Mouse (Mus musculus) liver, embryonic 14.5 days (tissue): Measurements from ENCODE around the gene Ugt1a7c. TPM values are rescaled to one million over a fixed set of nuclear protein-coding genes. Genes with fewer than 3 reads are reported as not detected.
A peak's percentile ranks its signal among the peaks of the same experiment; 100 is the strongest.

Experiments used
- ATAC-seq: fragments of 200-750 bp; cut with Nextera tagmentation; 2 replicates; pipeline ENCODE4 v1.8.0; 2017; ENCODE audit warnings: moderate number of reproducible peaks, mild to moderate bottlenecking, moderate library complexity; ENCODE audit not compliant: insufficient read depth
- DNase-seq, 3 experiments: peaks; one replicate each; pipeline ENCODE4 v3.0.0-alpha.2; 2012 to 2013; ENCODE audit warnings: low read depth in 3 of 3, low spot score in 3 of 3
- H3K27ac ChIP-seq: fragments of 300-500 bp; sonication (generic); 2 replicates; pipeline ENCODE4 v1.5.1; 2014; ENCODE audit warnings: moderate library complexity, mild to moderate bottlenecking, control low read depth, inconsistent platforms
- H3K27me3 ChIP-seq: fragments of 300-500 bp; sonication (generic); 2 replicates; pipeline ENCODE4 v1.6.1; 2014; ENCODE audit warnings: mild to moderate bottlenecking, low read length, moderate library complexity; ENCODE audit not compliant: control insufficient read depth, insufficient read depth
- H3K36me3 ChIP-seq: fragments of 300-500 bp; sonication (generic); replicated peaks from 2 replicates; pipeline ENCODE4 v1.6.1; 2014; ENCODE audit warnings: low read depth; ENCODE audit not compliant: control insufficient read depth, insufficient read depth
- H3K4me1 ChIP-seq, 2 experiments: fragments of 200-500 bp in 1 of 2; fragments of 300-500 bp in 1 of 2; sonication (generic) in 1 of 2; replicated peaks; 2 replicates each; pipeline ENCODE4 v1.6.1; 2012 to 2014; ENCODE audit warnings: antibody characterized with exemption in 1 of 2, inconsistent platforms in 1 of 2, low read length in 1 of 2; ENCODE audit not compliant: control insufficient read depth in 2 of 2, insufficient read depth in 2 of 2
- H3K4me2 ChIP-seq: fragments of 300-500 bp; sonication (generic); 2 replicates; pipeline ENCODE4 v1.6.1; 2014; ENCODE audit warnings: low read depth, mild to moderate bottlenecking, control low read depth, moderate library complexity
- H3K4me3 ChIP-seq, 2 experiments: fragments of 200-500 bp in 1 of 2; fragments of 300-500 bp in 1 of 2; sonication (generic) in 1 of 2; 2 replicates each; pipeline ENCODE4 v1.5.1; 2012 to 2014; ENCODE audit warnings: low read depth in 2 of 2, low read length in 2 of 2, mild to moderate bottlenecking in 2 of 2, control low read depth in 1 of 2, inconsistent platforms in 1 of 2, moderate library complexity in 1 of 2; ENCODE audit not compliant: insufficient read depth in 1 of 2
- H3K9ac ChIP-seq: fragments of 300-500 bp; sonication (generic); replicated peaks from 2 replicates; pipeline ENCODE4 v1.6.1; 2014; ENCODE audit warnings: mild to moderate bottlenecking, control low read depth, moderate library complexity
- H3K9me3 ChIP-seq: fragments of 300-500 bp; sonication (generic); 2 replicates; pipeline ENCODE4 v1.6.1; 2016; ENCODE audit warnings: low read length, mixed read lengths; ENCODE audit not compliant: control insufficient read depth
- CTCF ChIP-seq: IDR thresholded peaks from 2 replicates; pipeline ENCODE4 v1.5.1; 2016; ENCODE audit warnings: antibody characterized with exemption, low read depth, control low read depth
- EP300 ChIP-seq: IDR thresholded peaks from 2 replicates; pipeline ENCODE4 v1.6.1; 2016; ENCODE audit warnings: antibody characterized with exemption, low read depth
- WGBS: fragments of 180-500 bp; shearing (Covaris S2); extraction: QIAGEN DNeasy Blood & Tissue Kit; methylation state at CpG from one replicate; pipeline ENCODE4 v1.1.7; 2014; ENCODE audit not compliant: insufficient replicate concordance; 5-methylcytosine and 5-hydroxymethylcytosine counted together
- polyA plus RNA-seq, 2 experiments: library from polyadenylated mRNA; depleted of rRNA in 1 of 2; stranded (reverse) in 1 of 2; unstranded in 1 of 2; fragments of >200 nt; fragmentation: Nextera tagmentation in 1 of 2; extraction: Ambion mirVana in 1 of 2; gene quantifications; 2 replicates each; pipeline versions ENCODE4 v1.2.1 to v1.2.3; 2012 to 2014

The Ugt1a7c gene
- polyA plus RNA-seq, 2 experiments = 1.1 to 1.8 TPM

DNA sequence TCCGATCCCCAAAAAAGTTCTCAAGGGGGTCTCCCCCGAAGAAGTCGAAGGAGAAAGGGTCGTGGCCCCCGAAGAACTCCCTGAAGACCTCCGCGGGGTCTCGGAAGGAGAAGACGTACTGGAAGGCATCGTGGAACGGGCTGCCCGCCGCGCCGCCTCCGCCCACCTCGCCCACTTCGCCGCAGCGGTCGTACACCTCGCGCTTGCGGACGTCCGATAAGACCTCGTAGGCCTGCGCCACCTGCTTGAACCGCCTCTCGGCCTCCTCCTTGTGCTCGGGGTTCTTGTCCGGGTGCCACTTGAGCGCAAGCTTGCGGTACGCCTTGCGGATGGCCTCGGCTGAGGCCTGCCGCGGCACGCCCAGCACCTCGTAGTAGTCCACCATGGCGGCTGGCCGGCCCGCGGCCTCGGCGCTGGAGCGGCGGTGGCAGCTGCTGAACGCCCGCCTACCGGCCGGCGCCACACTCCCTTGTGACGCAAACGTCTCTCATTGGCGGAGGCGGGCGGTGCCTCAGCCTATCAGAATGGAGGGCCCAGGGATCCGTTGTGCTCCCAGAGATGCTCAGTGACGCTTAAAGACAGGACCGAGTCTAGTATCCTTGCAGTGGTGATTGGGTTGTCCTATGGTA, 110.5 kb downstream of the Ugt1a7c start, which contains the start of gene Dnajb3:
TSS of gene Dnajb3 (minus strand) at position 489 of the 629 bp plus-strand sequence.
- TF ChIP-seq CTCF (no peak), EP300 (no peak)

DNA sequence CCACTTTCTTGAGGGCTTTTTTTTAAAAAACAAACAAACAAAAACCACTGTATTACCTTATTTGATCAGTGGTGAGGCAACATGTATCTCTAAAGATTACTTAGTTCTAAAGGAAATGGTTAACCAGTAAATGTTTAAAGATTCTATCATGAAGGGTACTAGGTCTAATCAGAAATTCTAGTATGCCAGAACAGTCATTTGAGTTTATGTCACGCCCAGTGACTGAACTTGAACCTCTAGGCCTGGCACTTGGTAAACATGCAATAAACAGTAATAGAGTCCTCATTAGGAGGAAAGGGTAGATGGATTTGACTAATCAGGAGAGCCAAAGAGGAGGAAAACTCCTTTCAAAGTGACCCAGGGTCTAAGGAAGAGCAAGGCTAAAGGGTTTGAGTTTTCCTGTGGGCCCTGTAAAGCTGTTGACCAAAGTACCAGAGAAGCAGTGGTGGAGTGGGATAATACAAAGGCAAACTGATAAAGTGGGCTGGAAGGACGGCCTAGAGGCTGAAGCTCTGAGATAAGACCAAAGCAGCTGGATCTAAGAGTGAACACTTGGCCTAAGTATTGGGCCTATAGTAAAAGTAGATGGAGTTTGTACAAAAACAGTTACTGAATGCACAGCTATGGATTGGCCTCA, 112.1 kb downstream of the Ugt1a7c start:
- H3K9ac ChIP-seq = peak overlapping the region; percentile 61

More for the DNA sequence above, 110.5 kb downstream of the Ugt1a7c start, which contains the start of gene Dnajb3:
- 5% methylated on average over 62 of the region's 62 CpGs for WGBS
- H3K27ac ChIP-seq = peak within 1 kb of the TSS; percentile 98
- ATAC-seq = peak; percentile 86
- no peaks in the 10 kb centered on the region for H3K9me3 ChIP-seq
- no peaks in the 10 kb centered on the region for H3K27me3 ChIP-seq
- H3K9ac ChIP-seq = peak within 1 kb of the TSS; percentile 82
- H3K36me3 ChIP-seq = no peaks in the 10 kb centered on the region; the same call in 1 of the 2 replicates
- peak within 1 kb of the TSS; percentile 92 for H3K4me2 ChIP-seq
- peak within 1 kb of the TSS; percentile 67 to 74 for H3K4me3 ChIP-seq
- H3K4me1 ChIP-seq = peaks cover 28 to 34% of the 10 kb centered on the region in 2 experiments
- peak; percentile 67 to 71 (median 69) for DNase-seq

DNA sequence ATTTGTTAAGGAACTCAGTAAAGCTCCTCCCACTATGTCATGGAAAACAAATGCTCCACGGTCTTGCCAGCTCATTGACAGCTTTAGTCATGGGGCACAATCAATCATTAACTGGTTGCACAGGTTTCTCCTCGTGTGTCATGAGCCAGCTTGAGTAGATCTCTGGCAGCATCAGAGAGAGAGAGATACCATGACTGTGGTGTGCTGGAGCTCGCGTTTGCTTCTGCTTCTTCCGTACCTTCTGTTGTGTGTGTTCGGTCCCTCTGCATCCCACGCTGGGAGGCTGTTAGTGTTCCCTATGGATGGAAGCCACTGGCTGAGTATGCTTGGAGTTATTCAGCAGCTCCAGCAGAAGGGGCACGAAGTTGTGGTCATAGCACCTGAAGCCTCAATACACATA, 117.0 kb downstream of the Ugt1a7c start, which contains the start of gene Ugt1a1:
TSS of gene Ugt1a1 (plus strand) at position 148 of the 400 bp plus-strand sequence.
- Histone ChIP-seq H3K4me2 (no peak within 1 kb of the TSS), H3K27ac (no peak within 1 kb of the TSS), H3K27me3 (no peaks in the 10 kb centered on the region), H3K9me3 (peaks cover 22% of the 10 kb centered on the region), H3K9ac (no peak within 1 kb of the TSS), H3K4me1 (peaks cover 16 to 19% of the 10 kb centered on the region in 2 experiments), H3K4me3 (no peak within 1 kb of the TSS), H3K36me3 (no peaks in the 10 kb centered on the region)
- no peak for ATAC-seq
- TF ChIP-seq CTCF (no peak), EP300 (no peak)
- WGBS = 52% methylated on average over 8 of the region's 8 CpGs
- peak in 1 of 3 experiments; percentile 6 for DNase-seq

More for the DNA sequence above, 112.1 kb downstream of the Ugt1a7c start:
- Histone ChIP-seq H3K4me1 (peaks cover 28 to 34% of the 10 kb centered on the region in 2 experiments), H3K27me3 (no peaks in the 10 kb centered on the region), H3K4me3 (peak overlapping the region in 1 of 2 experiments; percentile 8; a peak in 1 of 4 replicates), H3K4me2 (peak overlapping the region; percentile 92), H3K36me3 (no peaks in the 10 kb centered on the region; the same call in 1 of the 2 replicates), H3K9me3 (peaks cover 5% of the 10 kb centered on the region), H3K27ac (peak overlapping the region; percentile 98)
- peak; percentile 78 to 84 (median 81) for DNase-seq
- ATAC-seq = peak; percentile 86
- peak; percentile 96 for TF ChIP-seq EP300
- TF ChIP-seq CTCF = no peak
- whole genome bisulfite sequencing = 20% methylated on average over 2 of the region's 2 CpGs

DNA sequence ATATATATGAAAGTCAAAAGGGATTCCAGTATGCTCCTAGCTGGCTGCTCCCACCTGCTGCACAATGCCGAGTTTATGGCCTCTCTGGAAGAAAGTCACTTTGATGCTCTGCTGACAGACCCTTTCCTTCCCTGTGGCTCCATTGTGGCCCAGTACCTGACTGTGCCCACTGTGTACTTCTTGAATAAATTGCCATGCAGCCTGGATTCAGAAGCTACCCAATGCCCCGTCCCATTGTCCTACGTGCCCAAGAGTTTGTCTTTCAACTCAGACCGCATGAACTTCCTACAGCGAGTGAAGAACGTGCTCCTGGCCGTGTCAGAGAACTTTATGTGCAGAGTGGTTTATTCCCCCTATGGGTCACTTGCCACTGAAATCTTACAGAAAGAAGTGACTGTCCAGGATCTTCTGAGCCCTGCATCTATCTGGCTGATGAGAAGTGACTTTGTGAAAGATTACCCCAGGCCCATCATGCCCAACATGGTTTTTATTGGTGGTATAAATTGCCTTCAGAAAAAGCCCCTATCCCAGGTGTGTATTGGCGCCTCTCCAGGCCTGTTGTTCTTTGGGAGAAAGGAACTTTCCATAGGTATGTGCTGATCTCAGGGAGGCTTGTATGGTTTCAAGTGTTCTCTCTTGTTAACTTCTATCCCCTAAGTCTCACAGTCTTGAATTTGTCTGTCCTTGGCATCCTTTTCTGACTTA, 117.6 kb downstream of the Ugt1a7c start:
- H3K4me2 ChIP-seq = no peak overlapping the region
- peaks cover 26% of the 10 kb centered on the region for H3K9me3 ChIP-seq
- TF ChIP-seq CTCF = no peak
- no peak for TF ChIP-seq EP300
- H3K36me3 ChIP-seq = no peaks in the 10 kb centered on the region
- H3K4me1 ChIP-seq = peaks cover 10 to 12% of the 10 kb centered on the region in 2 experiments
- 47% methylated on average over 8 of the region's 8 CpGs for WGBS
- no peak overlapping the region for H3K27ac ChIP-seq
- H3K9ac ChIP-seq = no peak overlapping the region
- H3K27me3 ChIP-seq = no peaks in the 10 kb centered on the region
- DNase-seq = peak in 1 of 3 experiments; percentile 6
- no peak for ATAC-seq
- H3K4me3 ChIP-seq = no peak overlapping the region
